Mouse (Mus musculus): Measurements from ENCODE around the gene Tnks2. TPM values are rescaled to one million over a fixed set of nuclear protein-coding genes. Genes with fewer than 3 reads are reported as not detected.
"Not testable (repeated sequence)": the region's sequence is repeated elsewhere in the genome, so short reads cannot be mapped to it uniquely, and the experiment has no call there.

Gene Tnks2
- polyA plus RNA-seq (2012; rRNA removed), result 56.5 and 59.2 TPM in 2 replicates

DNA sequence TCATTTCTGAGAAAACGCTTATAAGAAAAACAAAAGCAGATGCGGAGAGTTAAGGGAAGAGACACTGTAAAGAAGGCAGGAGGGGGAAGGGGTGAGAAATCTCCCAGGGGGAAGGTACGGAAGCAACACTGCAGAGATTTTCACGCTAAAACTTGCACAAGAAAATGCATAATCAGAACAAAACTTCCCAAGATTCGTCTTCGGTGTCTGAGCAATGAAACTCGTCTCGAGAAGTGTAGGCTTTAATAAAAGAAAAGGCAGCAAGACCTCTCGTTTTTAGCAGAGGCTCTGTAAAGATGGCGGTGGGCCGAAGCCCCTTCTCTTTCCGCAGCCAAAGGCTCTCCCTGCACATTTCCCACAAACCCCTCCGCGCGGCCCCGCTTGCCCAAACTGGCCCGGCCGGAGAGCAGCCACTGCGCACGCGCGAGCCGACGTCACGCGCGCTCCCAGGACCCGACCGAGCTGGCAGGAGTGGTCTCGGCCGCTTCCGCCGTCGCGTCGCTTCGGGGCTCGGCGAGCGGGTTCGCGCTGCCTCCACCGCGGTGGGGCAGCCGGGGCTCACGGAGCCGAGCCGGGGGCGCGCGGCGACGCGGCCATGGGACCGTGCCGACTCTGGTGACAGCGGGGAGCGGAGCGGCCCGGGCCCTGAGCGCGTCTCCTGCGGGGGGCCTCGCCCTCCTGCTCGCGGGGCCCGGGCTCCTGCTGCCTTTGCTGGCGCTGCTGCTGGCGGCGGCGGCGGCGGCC is at the start of gene Tnks2:
Gene Tnks2, plus strand, starts transcription at position 445 of the 744 bp plus-strand sequence.
- DNase-seq (ENCODE audit: low spot score), result peak; percentile 97

DNA sequence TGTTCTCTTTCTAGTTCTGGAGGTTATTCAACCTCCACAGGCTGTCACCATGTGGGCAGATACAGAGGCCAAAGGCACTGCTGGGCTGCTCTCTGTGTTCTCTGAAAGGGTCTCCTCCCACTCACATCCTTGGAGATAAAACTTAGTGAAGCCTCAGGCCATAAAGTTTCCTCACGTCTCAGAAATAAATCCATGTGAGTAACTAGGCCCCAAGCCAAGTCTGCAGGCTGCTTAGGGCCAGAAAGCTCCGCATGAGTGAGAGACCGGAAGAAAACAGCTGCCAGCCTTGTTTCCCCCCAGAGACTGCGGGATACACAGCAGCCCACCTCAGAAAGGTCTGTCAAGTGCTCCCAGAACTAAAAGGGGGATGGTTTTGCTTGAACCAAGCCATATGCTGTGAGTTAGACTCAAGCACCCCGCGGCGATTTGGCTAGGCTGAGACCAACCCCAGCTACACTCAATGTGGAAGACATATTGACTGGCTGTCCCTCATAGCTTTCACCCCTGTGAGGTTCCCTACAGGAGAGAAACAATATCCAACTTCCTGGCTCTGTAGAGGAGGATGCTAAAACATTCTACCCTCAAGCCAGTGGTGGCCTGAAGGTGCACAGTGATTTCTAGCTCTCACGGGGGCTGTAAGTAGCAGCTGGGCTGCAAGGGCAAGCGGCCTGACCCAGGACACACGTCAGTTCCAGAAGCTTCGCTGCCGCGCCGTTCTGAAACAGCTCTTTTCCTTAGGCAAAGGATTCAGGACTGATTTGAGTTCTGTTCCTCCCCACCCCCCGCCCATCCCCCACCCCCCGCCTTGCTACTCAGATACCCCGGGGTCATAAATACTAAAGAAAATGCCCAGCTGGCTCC is 43.9 kb upstream of the Tnks2 start:
- no peak for DNase-seq (ENCODE audit: low spot score)

DNA sequence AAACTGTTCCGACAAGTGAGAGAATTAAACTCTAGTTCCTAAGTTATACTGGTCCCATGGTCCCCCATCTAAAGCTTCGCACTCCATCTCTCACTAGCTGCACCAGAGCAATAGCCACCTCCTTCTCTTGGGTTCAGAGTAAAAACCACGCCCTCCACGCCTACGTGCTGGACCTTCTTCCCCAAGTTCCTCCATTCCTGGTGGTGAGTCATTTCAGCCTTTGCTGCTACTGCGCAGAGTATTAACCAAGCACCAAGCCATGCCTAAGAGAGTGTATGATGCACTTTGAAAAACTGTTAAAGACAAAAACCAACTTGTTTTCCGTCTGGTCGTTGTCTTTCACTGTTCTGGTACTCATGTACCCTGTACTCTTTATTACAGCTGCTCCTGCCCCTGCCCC is 41.4 kb upstream of the Tnks2 start:
- no peak for DNase-seq (ENCODE audit: low spot score)

DNA sequence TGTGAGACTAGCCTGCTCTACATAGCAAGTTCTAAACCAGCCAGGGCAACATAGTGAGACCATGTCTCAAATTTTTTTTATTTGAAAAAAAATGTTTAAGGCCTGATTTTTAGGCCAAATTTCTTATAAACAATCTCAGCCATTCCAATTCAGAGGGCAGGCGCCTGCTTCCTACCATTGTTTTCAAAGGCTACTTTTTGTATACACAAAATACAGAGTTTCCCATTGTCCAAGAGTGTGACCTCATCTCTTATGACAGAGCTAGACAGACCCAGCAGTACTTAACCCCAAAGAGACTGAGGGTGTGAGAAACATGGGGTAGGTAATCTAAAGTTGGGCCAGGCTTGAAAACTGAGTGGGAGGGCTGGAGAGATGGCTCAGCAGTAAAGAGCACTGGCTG is 40.6 kb upstream of the Tnks2 start:
- no peak for DNase-seq (ENCODE audit: low spot score)

DNA sequence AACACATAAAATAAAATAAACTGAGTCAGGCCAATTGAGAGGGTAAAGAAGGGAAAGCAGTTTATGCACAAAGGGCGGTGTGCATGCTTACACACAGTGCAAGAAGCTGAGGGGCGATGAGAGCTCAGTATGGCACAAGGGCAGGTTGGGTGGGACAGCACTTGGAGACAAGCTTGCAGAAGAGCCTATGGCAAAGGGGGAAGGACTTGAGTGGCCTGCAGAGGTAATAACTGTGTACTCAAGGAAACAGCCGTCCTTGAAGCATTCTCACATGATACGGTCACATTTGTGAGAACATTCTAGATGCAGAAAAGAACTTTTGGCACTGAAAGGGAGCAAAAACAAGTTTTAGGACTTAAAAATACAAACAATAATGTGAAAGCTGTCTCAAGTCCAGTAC is 40.0 kb upstream of the Tnks2 start:
- no peak for DNase-seq (ENCODE audit: low spot score)

DNA sequence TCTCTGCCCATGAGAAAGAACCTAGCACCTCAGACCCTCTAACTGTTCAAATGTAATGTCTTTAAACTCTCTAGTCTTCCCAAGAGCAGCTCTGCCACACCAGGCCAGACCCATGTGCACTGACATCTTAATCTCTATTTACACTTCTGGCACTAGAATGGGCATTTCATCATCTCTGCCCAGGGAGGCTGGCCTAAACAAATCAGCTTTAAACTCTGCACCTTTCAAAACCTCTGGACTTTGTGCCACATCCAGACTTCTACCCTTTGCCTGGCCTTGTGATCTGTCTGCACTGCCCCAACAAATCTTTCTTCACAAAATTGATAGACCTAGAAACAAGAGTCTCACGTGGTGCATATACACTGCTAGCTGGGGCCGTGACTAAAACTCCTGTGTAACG is 38.8 kb upstream of the Tnks2 start:
- DNase-seq (ENCODE audit: low spot score), result no peak

DNA sequence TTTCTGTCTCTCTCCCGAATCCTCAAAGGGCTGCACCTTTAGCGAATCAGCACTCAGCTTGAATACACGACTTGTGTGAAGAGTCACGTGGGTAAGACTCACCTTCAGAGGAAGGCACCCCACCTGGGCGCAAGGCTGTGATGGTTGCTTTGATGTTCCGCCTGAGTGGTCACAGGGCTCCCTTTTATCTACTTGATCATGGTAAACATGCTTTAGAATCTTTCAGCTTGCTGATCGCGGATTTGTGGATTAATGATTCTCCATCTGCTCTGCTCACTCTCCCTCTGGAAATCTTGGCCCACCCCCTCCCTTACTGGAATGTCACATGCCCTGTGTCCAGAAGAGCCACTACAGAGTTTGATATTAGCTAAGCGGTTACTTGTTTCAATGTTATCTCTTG is 37.1 kb upstream of the Tnks2 start:
- no peak for DNase-seq (ENCODE audit: low spot score)

DNA sequence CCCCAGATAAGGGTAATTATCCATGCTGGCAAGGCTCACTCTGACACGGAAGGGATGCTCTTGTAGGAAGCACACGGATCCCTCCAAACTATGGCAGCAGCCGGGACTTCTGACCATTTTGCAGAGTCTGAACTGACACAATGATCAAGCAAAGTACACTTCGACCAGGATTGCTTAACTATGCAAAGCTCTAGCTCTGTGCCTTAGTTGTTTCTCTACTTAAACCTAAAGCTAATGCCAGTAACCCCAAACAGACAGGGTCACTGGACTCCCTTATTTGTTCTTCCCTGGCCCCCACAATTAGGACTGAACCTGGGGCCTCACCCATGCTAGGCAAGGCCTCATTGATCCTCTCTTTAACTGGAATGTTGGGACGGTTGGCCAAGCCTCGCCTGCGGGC is 33.7 kb upstream of the Tnks2 start:
- no peak for DNase-seq (ENCODE audit: low spot score)

DNA sequence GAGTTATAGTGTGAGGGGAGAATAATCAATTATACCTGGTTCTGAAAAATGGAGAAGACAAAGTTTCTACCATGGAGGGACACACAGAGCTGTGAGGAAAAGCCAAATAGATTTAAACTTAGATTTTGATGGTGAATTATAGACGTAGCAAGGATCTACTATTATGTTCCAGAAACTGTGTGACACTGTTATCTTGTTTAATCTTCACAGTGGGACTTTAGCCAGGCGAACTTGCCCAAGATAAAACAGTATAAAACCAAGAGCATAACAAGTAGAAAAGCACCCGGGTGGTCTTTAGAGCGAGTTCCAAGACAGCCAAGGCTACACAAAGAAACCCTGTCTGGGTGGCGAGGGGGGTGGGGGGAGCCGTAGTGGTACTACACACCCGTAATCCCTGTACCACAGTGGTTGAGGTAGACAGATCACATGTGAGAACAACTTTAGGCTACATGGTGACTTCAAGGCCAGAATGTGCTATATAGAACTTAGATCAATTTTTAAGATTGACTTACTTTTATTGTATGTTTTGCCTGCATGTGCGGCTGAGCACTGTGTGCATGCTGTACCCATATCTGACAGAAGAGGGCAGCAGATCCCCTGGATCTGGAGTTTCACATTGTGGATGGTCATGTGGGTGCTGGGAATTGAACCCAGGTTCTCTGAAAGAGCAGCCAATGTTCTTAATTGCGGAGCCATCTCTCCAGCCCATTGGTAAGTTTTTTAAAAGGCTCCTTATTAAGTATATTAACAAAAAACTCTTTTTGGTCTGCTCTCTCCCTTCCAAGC is 32.0 kb upstream of the Tnks2 start:
- DNase-seq (ENCODE audit: low spot score), result no peak

DNA sequence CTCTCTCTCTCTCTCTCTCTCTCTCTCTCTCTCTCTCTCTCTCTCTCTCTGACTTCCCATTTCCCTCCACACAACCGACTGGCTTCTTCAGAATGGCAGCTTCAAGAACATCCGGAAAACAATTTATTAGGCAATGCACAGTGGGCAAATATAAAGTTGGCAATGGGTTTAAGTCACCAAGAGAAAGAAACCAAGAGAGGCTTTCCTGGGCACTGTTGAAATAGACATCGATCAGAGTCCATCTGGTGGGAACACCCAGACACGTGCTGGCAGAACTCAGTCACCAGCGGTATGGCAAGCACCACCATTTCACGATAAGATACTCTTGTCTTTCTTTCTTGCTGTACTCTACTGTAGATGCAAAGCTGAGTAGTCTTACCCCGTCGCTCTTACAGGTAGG is 30.6 kb upstream of the Tnks2 start:
- no peak for DNase-seq (ENCODE audit: low spot score)

DNA sequence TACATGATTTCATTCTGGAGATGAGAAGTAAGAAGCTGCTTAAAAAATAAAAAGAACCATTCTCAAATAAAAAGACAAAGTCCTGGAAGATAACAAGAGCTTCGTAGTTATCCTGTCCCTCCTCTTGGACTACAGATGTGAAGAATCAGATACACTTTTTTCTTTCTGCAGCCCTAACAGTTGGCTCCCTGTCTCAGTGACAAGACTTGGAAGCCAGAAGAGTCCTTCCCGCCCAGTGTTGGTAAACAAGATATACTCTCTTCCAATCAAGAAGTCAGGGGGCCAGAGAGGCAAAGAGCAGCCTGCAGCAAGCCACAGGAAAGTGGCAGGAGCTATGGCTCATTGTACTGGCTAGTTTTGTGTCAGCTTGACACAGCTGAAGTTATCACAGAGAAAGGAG is 27.2 kb upstream of the Tnks2 start:
- DNase-seq (ENCODE audit: low spot score), result no peak

DNA sequence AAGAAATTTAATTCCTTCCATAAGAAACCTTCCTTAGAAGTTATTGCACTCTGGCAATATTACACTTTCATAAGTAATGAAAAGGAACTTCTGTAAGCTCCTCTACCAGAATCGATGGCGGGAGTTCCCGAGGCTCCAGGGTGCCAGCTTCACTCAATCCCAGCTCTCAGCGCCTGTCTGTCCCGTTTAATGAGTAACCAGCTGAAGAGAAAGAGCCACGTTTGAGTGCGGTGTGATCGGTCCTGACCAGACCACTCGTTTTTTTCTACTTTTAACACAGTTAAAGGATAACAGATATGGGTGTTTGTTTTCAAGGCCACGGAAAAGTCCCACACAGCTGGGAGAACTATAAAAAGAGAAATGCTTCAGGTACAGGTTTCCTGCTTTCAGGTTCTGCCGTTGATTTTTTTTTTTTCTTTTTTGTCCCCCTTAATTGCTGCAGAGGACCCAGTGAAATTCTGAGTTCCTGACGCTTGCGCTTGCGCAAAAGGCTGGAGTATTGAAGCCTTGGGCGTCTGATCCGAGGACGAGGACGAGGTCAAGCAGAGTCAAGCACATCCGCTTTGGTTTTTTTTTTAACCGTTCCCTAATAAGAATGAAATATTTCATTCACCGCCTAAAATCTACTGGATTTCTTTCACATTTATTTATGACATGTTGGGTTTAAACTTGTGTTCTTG is 25.5 kb upstream of the Tnks2 start:
- DNase-seq (ENCODE audit: low spot score), result no peak

DNA sequence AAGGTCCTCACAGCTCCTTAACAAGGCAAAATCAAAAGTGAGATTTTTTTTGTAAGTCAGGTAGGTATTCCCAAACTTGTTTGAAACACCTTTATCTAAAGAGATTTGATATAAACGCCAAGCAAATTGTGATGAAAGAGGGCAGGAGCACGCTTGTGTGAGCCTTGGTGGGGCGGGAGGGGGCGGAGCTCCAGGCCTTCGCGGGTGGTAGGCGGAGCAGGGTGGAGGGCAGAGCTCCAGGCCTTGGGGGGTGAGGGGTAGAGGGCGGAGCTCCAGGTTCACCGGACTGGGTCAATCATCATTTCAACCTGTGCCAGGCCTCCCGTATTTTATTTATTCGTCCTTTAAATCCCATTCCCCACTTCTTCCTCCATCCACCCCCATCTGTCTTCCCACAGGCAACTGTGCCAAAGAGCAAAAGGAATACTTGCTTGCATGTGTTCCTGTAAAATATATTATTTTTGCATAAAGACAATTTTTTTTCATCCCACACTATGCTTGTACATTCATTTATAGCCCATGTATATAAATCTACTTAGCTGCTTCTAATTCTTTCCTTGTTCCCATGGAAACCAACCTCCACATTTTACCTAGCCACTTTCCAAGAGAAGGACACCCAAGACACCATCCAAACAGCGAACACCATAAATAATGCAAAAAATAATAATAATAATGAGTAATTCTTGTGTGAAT is 24.4 kb upstream of the Tnks2 start:
- DNase-seq (ENCODE audit: low spot score), result no peak

DNA sequence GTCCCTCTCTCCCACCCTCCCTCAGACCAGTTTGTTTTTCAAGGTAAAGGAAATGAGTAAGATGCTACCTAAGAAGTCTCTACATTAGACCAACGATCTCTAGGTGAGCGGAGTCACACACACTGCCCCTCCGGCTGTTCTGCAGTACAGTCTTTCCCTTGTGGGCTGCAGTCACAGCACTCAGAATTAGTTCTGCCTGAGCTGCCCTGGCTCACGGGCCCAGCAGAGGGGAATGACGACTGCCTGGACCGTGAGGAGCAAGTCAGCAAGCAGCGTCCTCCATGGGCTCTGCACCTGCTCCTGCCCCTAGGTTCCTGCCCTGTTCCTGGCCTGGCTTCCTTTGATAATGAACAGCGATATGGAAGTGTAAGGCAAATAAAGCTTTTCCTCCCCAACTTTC is 22.0 kb upstream of the Tnks2 start:
- no peak for DNase-seq (ENCODE audit: low spot score)

DNA sequence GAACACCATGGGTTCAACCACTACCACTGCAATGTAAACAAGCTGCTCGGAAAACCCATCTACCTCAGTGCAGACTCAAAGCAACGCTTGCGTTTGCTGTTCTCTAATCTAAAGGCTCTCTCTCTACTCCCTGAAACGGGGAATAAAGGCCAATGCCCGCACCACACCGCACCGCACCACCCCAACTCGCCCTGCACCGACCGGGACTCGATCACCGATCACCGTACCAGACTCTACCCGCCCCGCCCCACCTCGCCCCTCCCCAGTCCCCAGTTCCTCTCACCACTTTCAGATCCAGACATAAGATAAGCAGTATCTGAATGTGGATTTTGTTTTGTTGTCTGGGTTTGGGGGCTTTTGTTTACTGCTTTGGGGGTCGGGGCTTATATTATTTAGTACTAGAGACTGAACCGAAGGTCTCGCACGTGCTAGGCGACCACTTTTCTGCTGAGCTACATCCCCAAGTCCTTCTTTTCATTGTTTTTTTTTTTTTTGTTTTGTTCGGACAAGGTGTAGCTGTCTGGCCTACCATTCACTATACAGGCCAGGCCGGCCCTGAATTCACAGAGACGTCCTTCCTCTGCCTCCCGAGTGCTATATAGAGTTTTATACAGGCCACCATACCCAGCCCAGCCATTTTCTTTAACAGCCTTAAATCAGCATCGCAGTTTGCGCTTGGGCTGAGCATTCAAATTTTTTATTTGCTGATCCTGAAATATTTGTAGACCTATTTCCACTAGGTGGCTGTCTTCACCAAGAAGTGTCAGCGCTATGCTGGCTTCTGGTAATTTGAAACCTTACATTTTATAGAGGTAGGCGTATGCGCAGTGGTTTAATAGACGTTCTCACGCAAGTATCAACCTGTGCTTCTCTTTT is 18.4 kb upstream of the Tnks2 start:
- no peak for DNase-seq (ENCODE audit: low spot score)

DNA sequence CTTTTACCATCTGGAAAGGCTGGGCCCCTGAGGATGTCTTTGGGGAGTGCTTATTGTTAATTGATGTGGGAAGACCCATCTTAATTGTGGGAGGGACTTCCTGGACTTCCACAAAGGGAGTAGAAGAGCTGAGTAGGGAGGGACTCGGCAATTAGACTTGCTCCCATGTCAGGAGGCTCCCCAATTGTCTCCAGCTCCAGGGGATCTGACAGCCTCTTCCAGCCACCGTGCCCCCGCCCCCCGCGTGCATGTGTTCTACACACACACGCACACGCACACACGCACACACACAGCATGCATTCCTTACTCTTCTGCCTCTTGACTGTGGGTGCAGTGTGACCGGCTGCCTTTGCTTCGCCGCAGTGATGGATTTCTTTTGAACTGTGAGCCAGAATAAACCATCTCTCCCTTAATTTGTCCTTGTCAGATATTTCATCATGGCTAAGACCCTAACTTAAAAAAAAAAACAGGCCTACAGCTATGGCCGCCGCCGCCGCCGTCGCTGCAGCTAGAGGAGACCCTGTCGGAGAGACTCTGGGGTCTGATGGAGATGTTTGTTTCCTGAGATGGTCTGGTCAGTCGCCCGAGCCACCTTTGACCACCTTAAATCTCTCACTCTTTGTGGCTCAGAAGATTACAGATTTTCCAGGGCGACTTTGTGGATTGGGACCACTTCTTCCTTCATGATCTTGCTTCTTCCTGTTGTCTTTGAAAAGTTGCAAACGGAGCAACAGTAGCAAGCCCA is 15.7 kb upstream of the Tnks2 start:
- no peak for DNase-seq (ENCODE audit: low spot score)

DNA sequence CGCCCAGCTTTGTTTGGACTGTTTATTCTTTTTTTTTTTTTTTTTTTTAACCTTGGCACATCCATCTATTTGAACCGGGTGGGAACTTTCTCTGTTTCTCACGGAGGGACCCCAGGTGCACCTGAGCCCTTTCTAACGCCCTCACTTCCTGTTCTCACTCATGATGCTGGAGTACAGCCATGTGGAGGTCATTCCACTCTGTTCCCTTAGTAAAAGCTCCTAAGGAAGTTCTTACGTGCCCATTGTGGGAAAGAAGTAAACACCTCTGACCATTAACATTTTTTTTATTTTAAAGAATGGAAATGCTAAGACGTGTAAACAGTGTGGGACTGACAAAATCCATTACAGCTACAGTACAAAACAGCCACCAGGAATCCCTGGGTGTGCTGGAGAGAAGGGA is 14.8 kb upstream of the Tnks2 start:
- no peak for DNase-seq (ENCODE audit: low spot score)

DNA sequence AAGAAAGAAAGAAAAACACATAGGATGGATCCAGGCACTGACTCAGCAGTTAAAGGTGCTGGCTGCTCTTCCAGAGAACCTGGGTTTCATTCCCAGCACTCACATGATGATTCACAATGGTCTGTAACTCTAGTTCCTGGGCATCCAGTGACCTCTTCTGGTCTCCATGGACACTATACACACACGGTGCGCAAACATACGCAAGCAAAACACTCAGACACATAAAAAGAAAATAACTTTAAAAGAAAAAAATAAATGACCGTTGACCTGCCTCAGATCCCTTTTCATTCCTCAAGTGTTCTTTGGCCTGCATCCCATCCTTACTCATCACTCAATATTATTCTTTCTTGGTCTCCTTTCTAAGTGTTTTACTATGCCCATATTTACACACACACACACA is 13.6 kb upstream of the Tnks2 start:
- DNase-seq (ENCODE audit: low spot score), result no peak

DNA sequence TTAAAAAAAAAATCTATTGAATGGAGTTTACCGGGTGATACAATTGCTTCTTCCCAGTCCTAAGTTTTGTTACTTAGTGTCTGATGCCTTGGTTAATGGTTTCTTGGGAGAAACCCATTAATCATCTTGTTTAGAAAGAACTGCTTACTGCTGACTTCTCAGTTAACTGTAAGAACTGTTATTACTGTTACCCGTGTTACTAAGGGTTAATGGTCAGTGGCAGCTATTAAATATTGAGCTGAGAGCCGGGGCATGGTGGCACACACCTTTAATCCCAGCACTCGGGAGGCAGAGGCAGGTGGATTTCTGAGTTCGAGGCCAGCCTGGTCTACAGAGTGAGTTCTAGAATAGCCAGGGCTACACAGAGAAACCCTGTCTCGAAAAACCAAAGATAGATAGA is 12.7 kb upstream of the Tnks2 start:
- DNase-seq (ENCODE audit: low spot score), result not testable (repeated sequence)

DNA sequence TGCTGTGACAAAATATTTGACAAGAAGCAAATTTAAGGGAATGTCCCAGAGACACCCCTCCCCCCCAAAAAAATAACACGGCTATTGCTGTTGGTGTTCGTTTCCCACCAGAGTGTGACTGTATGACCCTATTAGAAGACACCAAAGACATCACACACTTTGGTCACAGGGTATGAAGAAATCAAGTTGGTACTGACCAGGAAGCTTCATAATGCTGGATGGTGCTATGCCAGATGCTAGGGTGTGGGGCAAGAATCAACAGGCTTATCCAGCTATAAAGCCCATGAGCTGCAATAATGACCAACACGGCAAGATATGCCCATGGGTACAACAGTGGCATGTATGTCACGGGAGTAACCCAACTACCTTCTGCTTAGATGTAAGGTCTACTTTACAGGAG is 11.3 kb upstream of the Tnks2 start:
- no peak for DNase-seq (ENCODE audit: low spot score)

Measured in urinary bladder, adult 2 months (tissue).